Mouse (Mus musculus) testis, adult 2 months (tissue): ENCODE measurements around the gene Foxd3.

Experiments used
- CTCF ChIP-seq: fragments of 200-500 bp; IDR thresholded peaks from 2 replicates; pipeline ENCODE4 v1.5.1; 2012; ENCODE audit warnings: low read depth, mild to moderate bottlenecking, inconsistent platforms, low read length, moderate library complexity; ENCODE audit not compliant: control insufficient read depth, insufficient read depth, insufficient replicate concordance
- POLR2A ChIP-seq: fragments of 200-500 bp; IDR thresholded peaks from 2 replicates; pipeline ENCODE4 v1.6.1; 2012; ENCODE audit warnings: low read depth, mild to moderate bottlenecking, inconsistent platforms, low read length, moderate library complexity; ENCODE audit not compliant: control insufficient read depth

GRCm38 (mm10) chr4:99636038-99636437 is 20.1 kb upstream of the Foxd3 start:
- TF ChIP-seq POLR2A (no peak), CTCF (no peak)
